Mouse (Mus musculus) gastrocnemius, adult 18-20 months (tissue): ENCODE measurements around the gene Stk38. TPM values are rescaled to one million over a fixed set of nuclear protein-coding genes. Genes with fewer than 3 reads are reported as not detected.

Source experiments
- DNase-seq: peaks from one replicate; pipeline ENCODE4 v3.0.0; 2021; ENCODE audit warnings: low spot score
- total RNA-seq, 2 experiments: library from RNA; stranded (reverse); gene quantifications; 2 replicates each; pipeline ENCODE4 v1.2.3; 2021

Gene Stk38
- total RNA-seq, 2 experiments from 2014 or later: 20.2 to 22.4 TPM

DNA sequence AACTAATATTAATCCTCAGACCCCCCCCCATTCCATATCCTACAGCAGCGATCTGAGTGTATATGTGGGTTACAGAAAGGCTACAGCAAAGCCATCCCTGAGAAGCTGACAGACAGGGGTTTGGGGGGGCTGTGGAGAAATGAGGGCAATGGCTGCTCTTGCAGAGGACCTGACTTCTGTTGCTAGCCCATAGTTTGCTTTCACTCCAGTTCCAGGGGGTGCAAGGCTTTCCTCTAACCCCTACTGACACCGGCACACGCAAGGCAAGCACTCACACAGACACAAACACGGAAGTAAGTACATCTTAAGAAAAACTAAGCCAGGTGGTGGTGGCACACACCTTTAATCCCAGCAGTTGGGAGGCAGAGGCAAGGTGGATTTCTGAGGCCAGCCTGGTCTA lies 78.4 kb downstream of the Stk38 start:
- DNase-seq: no peak

DNA sequence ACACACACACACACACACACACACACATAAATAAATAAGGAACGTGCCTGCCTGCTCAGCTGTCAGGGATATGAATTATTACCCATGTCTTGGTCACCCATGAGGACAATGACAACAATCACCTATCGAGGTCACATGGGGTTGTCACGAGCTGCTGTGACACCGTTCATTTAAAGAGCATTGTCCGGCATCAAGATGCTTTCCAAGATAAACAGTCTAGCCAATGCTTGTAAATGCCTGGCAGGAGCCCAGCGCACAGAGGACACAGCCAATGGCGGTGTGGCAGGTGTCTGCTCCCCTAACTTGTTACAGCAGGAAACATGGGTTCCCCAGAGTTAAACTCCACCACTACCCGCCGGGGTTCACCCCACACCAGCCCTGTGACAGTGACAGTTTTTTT lies 79.8 kb downstream of the Stk38 start:
- no peak for DNase-seq

DNA sequence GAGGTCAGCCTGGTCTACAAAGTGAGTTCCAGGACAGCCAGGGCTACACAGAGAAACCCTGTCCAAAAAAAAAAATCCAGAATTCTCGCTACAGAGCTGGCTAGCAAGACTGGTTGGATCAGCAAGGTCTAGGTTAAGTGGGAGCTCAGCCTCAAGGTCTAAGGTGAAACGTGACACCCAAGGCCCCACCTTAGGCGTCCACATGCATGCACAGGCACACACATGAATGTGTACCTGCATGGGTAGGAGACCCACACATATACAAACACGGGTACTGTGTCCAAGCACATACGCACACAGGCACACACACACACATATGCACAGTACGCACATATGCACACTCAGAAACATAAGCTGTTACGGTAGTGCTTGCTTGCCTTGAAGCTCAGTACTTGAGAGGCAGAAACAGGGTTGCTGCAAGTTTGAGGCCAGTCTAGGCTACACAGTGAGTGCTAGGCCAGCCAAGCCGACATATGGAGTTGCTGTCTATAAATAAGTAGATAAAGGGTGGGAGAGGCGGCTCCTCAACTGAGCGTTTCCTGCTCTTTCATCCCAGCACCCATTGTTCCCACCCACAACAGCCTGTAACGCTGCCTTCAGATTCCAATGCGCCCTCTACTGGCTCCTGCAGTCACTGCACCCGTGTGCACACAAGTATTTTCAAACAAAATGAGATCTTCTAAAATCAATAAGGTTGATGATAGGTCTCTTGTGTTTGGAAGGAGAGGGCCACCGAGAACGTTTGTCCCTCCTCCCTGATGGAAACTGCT lies 80.7 kb downstream of the Stk38 start:
- DNase-seq: no peak

DNA sequence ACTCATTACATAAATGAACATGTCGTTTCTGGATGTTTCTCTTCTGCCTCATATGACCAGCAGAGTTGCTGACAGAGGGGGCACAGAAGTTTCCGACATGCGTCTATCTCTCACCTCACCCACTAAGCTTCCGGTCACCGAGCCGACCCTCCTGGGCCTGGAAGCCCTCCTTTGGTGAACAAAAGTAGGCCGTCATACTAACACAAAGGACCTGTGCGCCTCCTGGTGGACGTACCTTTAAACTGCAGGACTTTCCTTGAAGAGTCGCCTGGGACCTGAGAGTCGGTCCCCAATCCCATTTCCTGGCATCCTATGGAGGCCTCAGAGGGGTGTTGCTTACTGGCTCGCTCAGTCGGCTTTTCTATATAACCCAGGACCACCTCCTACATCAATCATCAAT lies 81.4 kb downstream of the Stk38 start:
- DNase-seq: peak; percentile 85

DNA sequence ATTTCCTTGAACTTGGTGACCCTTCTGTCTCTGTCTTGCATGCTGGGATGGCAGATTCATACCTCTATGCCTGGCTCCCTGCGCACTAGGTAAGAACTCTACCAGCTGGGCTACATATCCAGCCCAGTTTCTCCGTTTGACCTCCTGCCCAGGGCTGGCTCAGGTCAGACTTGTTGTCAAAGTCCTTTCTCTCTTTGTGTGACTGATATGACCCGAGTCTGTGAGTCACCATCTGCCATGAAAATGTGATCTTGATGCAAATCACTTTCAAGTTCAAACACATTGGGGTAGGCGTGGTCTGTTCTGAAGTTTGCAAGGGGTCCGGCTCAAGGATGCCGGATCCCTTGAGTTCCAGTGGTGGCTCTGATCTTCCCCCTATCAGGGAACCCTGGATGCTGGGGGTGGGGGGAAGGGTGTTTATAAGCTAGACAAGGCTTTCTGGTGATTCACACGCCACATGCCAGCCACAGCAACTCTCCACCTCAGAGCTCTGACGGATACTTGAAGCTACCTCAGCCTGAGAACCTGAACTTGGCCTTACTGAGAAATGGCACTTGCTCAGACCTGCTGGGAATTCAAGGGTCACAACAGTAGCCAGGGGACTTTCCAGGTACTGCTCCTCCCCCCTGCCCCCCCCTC lies 82.7 kb downstream of the Stk38 start:
- DNase-seq: no peak

DNA sequence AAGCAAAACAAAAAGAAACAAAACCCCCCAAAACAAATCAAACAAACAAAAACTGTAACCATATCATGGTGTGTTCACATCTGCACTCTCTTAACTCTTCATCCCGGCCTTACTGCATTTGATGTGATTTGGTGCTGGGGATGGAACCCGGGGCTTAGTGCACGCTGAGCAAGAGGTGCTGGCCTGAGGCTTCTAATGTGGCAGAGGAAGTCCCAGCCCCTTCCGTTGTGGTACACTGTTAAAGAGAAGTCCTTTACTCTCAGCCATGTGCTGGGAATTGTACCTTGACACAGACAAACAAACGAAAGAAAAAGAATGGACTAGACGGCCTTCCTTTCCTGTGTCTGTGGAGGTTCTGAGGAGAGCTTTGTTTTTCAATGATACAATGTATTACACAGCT lies 85.7 kb downstream of the Stk38 start:
- no peak for DNase-seq

DNA sequence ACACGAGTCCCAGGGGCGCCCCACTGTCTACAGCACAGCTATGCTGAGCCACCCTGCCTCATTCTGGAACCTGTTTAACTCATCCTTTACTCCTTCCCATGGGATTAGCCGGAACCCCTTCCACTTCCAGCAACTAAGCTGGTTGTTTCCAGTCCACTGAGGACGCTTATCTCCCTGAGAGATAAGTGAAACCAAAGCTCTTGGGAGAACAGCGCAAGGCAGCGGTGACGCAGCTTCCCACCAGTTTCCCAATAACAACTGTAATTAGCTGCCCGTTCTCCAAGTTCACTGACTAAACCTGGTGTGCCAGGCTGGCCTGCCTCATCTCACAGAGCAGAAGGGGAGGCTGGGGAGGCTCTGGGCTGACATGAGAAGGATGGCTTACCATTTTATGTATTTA lies 86.7 kb downstream of the Stk38 start:
- no peak for DNase-seq

Other genes with a start within 250 kb of the Stk38 start
- under 1 TPM in 1 of 2 experiments, not detected in 1; 0.31 TPM for gene Mapk13, start 238.7 kb downstream of the Stk38 start, total RNA-seq
- gene Brpf3, start 206.9 kb downstream of the Stk38 start, total RNA-seq: 10 to 100 TPM; 15.2 to 15.6 TPM
- gene Pnpla1, start 149.6 kb downstream of the Stk38 start, total RNA-seq: under 1 TPM in 1 of 2 experiments, not detected in 1; 0.05 TPM
- not detected for gene 4930539E08Rik, start 92.7 kb downstream of the Stk38 start, total RNA-seq
- gene Pxt1, start 64.2 kb downstream of the Stk38 start, total RNA-seq: not detected
- gene Kctd20, start 56.0 kb downstream of the Stk38 start, total RNA-seq: 10 to 100 TPM; 37.1 to 42.1 TPM
- gene Srsf3, start 24.6 kb upstream of the Stk38 start, total RNA-seq: 10 to 100 TPM; 37.4 to 48.6 TPM
- 10 to 100 TPM; 31.9 to 63.3 TPM for gene Cdkn1a, start 83.0 kb upstream of the Stk38 start, total RNA-seq
- under 1 TPM; 0.31 to 0.34 TPM for gene Rab44, start 106.2 kb upstream of the Stk38 start, total RNA-seq
- gene Cpne5, start 230.2 kb upstream of the Stk38 start, total RNA-seq: not detected